Mouse (Mus musculus) limb, embryonic 12.5 days (tissue): ENCODE data around the gene E130208F15Rik. TPM values are rescaled to one million over a fixed set of nuclear protein-coding genes. Genes with fewer than 3 reads are reported as not detected.

ENCODE experiments used
- ATAC-seq: fragments of 200-750 bp; cut with Nextera tagmentation; 2 replicates; pipeline ENCODE4 v1.8.0; 2017; ENCODE audit warnings: low read depth, moderate TSS enrichment; ENCODE audit not compliant: insufficient number of reproducible peaks, insufficient read depth, low FRiP score, low TSS enrichment
- H3K27ac ChIP-seq: fragments of 300-500 bp; sonication (generic); 2 replicates; pipeline ENCODE4 v1.5.1; 2016; ENCODE audit warnings: mild to moderate bottlenecking, moderate library complexity
- H3K27me3 ChIP-seq: fragments of 300-500 bp; sonication (generic); 2 replicates; pipeline ENCODE4 v1.6.1; 2016; ENCODE audit warnings: mild to moderate bottlenecking, moderate library complexity
- H3K36me3 ChIP-seq: fragments of 300-500 bp; sonication (generic); 2 replicates; pipeline ENCODE4 v1.6.1; 2016; ENCODE audit warnings: mild to moderate bottlenecking, moderate library complexity
- H3K4me1 ChIP-seq: fragments of 300-500 bp; sonication (generic); replicated peaks from 2 replicates; pipeline ENCODE4 v1.6.1; 2016
- H3K4me2 ChIP-seq: fragments of 300-500 bp; sonication (generic); 2 replicates; pipeline ENCODE4 v1.6.1; 2016; ENCODE audit warnings: mild to moderate bottlenecking, moderate library complexity
- H3K4me3 ChIP-seq: fragments of 300-500 bp; sonication (generic); replicated peaks from 2 replicates; pipeline ENCODE4 v1.5.1; 2016; ENCODE audit warnings: mild to moderate bottlenecking
- H3K9ac ChIP-seq: fragments of 300-500 bp; sonication (generic); replicated peaks from 2 replicates; pipeline ENCODE4 v1.6.1; 2016; ENCODE audit warnings: mild to moderate bottlenecking, moderate library complexity
- H3K9me3 ChIP-seq: fragments of 300-500 bp; sonication (generic); 2 replicates; pipeline ENCODE4 v1.6.1; 2016; ENCODE audit warnings: mild to moderate bottlenecking, moderate library complexity
- WGBS: fragments of 180-500 bp; shearing (Covaris S2); methylation state at CpG from one replicate; pipeline ENCODE4 v1.1.7; 2016; 5-methylcytosine and 5-hydroxymethylcytosine counted together
- polyA plus RNA-seq: library from polyadenylated mRNA; unstranded; fragments of >200 nt; fragmentation: Nextera tagmentation; extraction: Ambion mirVana; gene quantifications from 2 replicates; pipeline ENCODE4 v1.2.1, GENCODE M21; 2016

Gene E130208F15Rik
- polyA plus RNA-seq, 1 experiment from 2014 or later: 5.0 TPM

DNA sequence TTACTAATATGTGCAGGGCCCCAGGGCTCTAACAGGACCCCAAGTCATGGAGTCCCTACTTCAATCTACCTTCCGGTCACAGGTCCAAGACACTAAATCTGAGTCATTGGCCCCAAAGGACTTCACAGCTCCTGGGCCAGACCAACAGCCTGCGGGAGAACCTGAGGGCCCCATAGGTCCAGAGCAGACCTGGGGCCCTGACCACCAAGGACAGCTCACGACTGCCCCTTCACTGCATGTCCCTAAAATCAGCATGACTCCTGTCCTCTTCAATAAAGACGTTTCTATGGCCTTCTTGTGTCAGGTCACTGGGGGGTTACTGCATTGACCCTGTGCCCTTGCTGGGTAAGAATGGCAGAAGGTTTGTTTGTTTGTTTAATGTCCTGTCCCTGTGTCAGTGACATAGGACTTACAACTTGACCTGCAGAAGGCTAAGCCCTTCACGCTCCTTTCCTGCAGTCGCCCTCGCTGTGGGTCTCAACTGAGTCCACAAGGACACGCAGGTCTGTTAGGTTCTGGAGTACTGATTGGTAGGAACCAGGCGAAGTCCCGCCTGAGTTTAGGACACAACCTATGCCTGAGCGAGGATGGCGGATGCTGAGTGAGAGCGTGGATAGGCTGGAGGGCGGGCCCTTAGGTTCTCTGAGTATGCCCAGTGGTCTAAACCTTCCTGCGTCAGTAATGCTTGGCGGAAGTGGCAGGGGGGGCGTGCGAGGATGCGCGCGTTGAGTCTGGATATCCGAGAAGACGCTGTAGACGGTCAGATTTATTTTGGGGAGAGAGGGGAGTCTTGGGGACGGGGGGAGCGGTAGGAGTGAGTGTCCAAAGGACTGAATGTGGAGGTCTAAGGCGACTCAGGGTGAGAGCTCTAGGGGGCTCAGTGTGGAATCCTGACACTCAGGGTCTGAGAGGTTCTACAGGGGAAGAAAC lies 13.2 kb upstream of the E130208F15Rik start, which contains the start of gene Alkbh6:
TSS of gene Alkbh6 (plus strand) at position 642 of the 930 bp plus-strand sequence.
- WGBS: 4% methylated on average over 27 of the region's 27 CpGs

DNA sequence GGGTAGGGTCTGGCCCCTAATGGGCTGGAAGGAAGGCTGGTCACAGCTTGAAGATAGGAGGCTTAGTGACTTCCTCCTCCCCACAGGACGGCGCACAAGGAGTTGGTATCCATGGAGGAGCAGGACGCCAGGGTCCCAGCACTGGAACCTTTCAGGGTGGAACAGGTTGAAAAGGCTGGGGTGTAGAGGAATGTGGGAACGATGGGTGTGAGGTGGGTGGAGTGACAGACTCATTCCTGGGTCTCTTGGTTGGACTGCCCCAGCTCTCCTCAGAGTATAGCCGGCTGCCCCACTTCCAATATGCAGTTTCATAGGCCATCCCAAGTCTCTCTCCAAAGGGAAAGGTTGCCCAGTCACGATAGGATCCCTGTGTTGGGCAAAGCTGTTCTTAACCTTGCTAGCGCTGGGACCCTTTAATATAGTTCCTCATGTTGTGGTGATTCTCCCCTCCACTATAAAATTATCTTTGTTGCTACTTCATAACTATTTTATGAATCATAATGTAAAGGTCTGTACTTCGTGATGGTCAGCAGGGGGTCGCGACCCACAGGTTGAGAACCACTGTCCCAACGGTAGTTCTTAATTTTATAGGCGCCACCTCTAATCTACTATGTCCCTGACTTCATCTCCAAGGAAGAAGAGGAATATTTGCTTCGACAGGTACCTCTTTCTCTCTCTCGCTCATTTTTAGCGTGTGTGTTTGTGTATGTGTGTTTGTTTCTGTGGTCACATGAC lies 12.0 kb upstream of the E130208F15Rik start:
- WGBS: 63% methylated on average over 15 of the region's 15 CpGs
- Histone ChIP-seq H3K27me3 (no peaks in the 10 kb centered on the region), H3K4me1 (peaks cover 29% of the 10 kb centered on the region), H3K9ac (peak overlapping the region; percentile 74), H3K36me3 (peaks cover 60% of the 10 kb centered on the region), H3K4me3 (peak overlapping the region; percentile 69), H3K9me3 (no peaks in the 10 kb centered on the region), H3K4me2 (peak overlapping the region; percentile 91), H3K27ac (no peak overlapping the region)
- no peak for ATAC-seq

More for the DNA sequence above, 13.2 kb upstream of the E130208F15Rik start, which contains the start of gene Alkbh6:
- Histone ChIP-seq H3K4me3 (peak within 1 kb of the TSS; percentile 69), H3K9me3 (no peaks in the 10 kb centered on the region), H3K27me3 (no peaks in the 10 kb centered on the region), H3K4me1 (peaks cover 18% of the 10 kb centered on the region), H3K9ac (peak within 1 kb of the TSS; percentile 74), H3K36me3 (peaks cover 61% of the 10 kb centered on the region), H3K4me2 (peak within 1 kb of the TSS; percentile 91), H3K27ac (peak within 1 kb of the TSS; percentile 72)
- peak; percentile 99 for ATAC-seq

- peak overlapping the region; percentile 91; the same call in 1 of the 2 replicates for H3K4me2 ChIP-seq
- H3K4me3 ChIP-seq: no peak overlapping the region
Measured at GRCm38 (mm10) chr7:30310136-30310535, 11.4 kb upstream of the E130208F15Rik start.

GRCm38 (mm10) chr7:30313666-30314320 lies 7.7 kb upstream of the E130208F15Rik start:
- Histone ChIP-seq H3K9me3 (no peaks in the 10 kb centered on the region), H3K4me1 (peaks cover 39% of the 10 kb centered on the region), H3K4me3 (no peak overlapping the region), H3K27me3 (no peaks in the 10 kb centered on the region), H3K9ac (no peak overlapping the region), H3K27ac (0 out of 2 replicates have a peak overlapping the region, but pooled peaks have one; percentile 41), H3K4me2 (no peak overlapping the region), H3K36me3 (peaks cover 57% of the 10 kb centered on the region)
- ATAC-seq: no peak
- WGBS: 46% methylated on average over 27 of the region's 27 CpGs

More at GRCm38 (mm10) chr7:30310136-30310535, 11.4 kb upstream of the E130208F15Rik start:
- H3K27me3 ChIP-seq: no peaks in the 10 kb centered on the region
- H3K9ac ChIP-seq: no peak overlapping the region
- no peak for ATAC-seq
- WGBS: 88% methylated on average over 12 of the region's 12 CpGs
- H3K9me3 ChIP-seq: no peaks in the 10 kb centered on the region
- H3K4me1 ChIP-seq: peaks cover 34% of the 10 kb centered on the region
- H3K27ac ChIP-seq: no peak overlapping the region
- H3K36me3 ChIP-seq: peaks cover 58% of the 10 kb centered on the region

- Histone ChIP-seq H3K9me3 (no peaks in the 10 kb centered on the region), H3K4me3 (peak within 1 kb of the TSS; percentile 61), H3K4me2 (peak within 1 kb of the TSS; percentile 66), H3K27ac (peak within 1 kb of the TSS; percentile 87), H3K27me3 (no peaks in the 10 kb centered on the region), H3K4me1 (peaks cover 32% of the 10 kb centered on the region), H3K9ac (peak within 1 kb of the TSS; percentile 74), H3K36me3 (peaks cover 64% of the 10 kb centered on the region)
- 0% methylated on average over 9 of the region's 9 CpGs for WGBS
- ATAC-seq: peak; percentile 79
Measured at GRCm38 (mm10) chr7:30314721-30315155, 6.8 kb upstream of the E130208F15Rik start, which contains the start of gene Syne4. Gene Syne4 (plus strand): TSS chr7:30314807.

DNA sequence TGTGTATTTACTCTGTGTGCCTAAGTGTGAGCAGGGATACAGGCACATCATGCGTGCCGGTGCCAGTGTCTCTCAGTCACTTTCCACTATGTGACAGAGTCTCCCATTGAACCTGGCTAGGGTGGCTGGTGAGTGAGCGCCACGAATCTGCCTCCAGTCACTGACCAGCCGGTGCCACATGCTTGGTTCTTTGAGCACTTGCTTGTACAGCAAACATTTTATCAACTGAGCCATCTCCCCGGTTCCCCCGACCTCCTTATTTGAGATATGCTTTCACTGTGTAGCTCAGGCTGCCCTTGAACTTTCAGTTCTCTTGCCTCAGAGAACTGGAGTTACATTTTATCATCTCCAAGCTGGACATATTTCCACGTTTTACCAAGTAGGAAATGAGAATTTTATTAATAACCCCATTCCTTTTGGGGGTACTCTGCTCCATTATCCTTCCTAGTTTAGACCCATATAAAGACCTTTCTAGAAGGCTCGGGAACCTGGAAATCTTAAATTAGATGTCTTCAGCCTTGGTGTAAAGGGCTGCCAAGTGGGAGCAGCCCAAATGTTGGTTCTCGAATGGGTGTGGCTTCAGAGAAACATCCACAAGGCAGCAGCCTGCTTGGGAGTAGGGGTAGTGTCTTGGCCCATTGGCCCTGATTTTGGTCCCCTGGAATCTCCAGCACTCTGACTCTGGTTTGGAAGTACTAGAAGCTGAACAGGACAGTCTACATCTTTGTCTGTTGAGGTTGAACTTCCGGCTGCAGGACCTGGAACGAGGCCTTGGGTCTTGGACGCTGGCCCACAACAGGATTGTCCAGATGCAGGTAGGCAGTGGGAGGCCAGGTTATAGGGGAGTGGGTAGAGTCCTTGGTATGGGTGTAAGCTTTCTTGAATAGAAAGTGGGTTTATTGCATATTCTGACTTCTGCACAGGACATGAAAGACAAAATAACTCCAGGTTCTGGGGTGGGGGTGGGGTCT lies 5.7 kb upstream of the E130208F15Rik start:
- Histone ChIP-seq H3K27ac (peak overlapping the region; percentile 87; the same call in 1 of the 2 replicates), H3K36me3 (peaks cover 59% of the 10 kb centered on the region), H3K4me3 (peak overlapping the region; percentile 61), H3K4me1 (peaks cover 27% of the 10 kb centered on the region), H3K4me2 (peak overlapping the region; percentile 66), H3K9me3 (no peaks in the 10 kb centered on the region), H3K9ac (peak overlapping the region; percentile 74), H3K27me3 (no peaks in the 10 kb centered on the region)
- 74% methylated on average over 13 of the region's 13 CpGs for WGBS
- ATAC-seq: no peak

DNA sequence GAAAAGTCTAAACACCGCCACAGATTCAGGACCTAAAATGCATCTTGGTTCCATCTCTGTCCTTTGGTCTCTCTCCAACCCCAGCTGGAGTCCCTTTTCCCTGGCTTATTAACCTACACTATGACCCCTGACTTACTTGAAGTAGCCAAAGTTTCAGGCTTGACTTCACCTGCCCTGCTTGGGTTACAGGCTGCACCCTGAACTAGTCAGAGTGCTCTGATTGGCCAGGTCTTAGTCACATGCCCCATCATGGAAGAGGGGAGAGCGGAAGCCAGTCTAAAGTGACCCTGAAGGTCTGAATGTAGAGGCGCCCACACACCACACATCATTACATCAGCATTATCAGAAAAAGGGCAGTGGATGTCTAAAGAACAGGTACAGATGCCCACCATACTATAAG lies 3.4 kb upstream of the E130208F15Rik start:
- 84% methylated on average over 3 of the region's 3 CpGs for WGBS
- Histone ChIP-seq H3K4me1 (peaks cover 40% of the 10 kb centered on the region), H3K36me3 (peaks cover 39% of the 10 kb centered on the region), H3K27ac (no peak overlapping the region), H3K4me3 (no peak overlapping the region), H3K4me2 (no peak overlapping the region), H3K9ac (no peak overlapping the region), H3K9me3 (no peaks in the 10 kb centered on the region), H3K27me3 (no peaks in the 10 kb centered on the region)
- ATAC-seq: no peak

GRCm38 (mm10) chr7:30320946-30321345 lies 594 bp upstream of the E130208F15Rik start:
- H3K27ac ChIP-seq: no peak overlapping the region
- peak overlapping the region; percentile 69 for H3K4me2 ChIP-seq
- 0 out of 2 replicates have a peak overlapping the region, but pooled peaks have one; percentile 79 for H3K9ac ChIP-seq
- ATAC-seq: no peak
- no peaks in the 10 kb centered on the region for H3K27me3 ChIP-seq
- 80% methylated on average over 2 of the region's 2 CpGs for WGBS
- H3K36me3 ChIP-seq: peaks cover 30% of the 10 kb centered on the region
- H3K4me1 ChIP-seq: peaks cover 17% of the 10 kb centered on the region
- H3K9me3 ChIP-seq: peaks cover 7% of the 10 kb centered on the region; the same call in 1 of the 2 replicates
- H3K4me3 ChIP-seq: peak overlapping the region; percentile 73

DNA sequence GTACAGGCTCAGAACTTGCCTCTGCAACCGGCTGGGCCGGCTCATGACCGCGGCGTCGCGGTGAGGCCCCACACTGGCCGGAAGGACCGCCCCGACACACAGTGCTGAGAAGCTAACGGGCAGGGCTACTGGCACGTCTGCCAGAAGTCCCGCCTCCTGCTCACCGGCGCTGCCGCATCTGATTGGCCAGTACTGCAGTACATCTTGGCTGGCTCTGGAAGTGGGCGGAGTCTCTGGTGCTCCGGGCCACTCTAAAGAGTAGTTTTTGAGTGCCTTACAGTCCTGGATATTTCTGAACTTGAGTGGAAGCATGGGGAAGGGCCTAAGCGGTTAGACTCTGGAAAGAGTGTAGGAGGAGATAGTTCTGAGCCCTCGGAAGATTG lies 736 bp downstream of the E130208F15Rik start:
- Histone ChIP-seq H3K9ac (peak overlapping the region; percentile 79), H3K4me1 (peaks cover 14% of the 10 kb centered on the region), H3K9me3 (peaks cover 7% of the 10 kb centered on the region; the same call in 1 of the 2 replicates), H3K4me3 (peak overlapping the region; percentile 73), H3K4me2 (peak overlapping the region; percentile 69), H3K36me3 (peaks cover 20% of the 10 kb centered on the region), H3K27ac (peak overlapping the region; percentile 84), H3K27me3 (no peaks in the 10 kb centered on the region)
- WGBS: under 1% methylated on average over 20 of the region's 20 CpGs
- ATAC-seq: peak; percentile 98
